Mouse (Mus musculus) adrenal gland, postnatal 10 days (tissue): ENCODE measurements around the gene Nav2. TPM values are rescaled to one million over a fixed set of nuclear protein-coding genes. Genes with fewer than 3 reads are reported as not detected.

Experiments used
- DNase-seq: peaks from one replicate; pipeline ENCODE4 v3.0.0; 2021; ENCODE audit warnings: mixed read lengths
- total RNA-seq, 2 experiments: library from RNA; stranded (reverse); gene quantifications; 2 replicates each; pipeline ENCODE4 v1.2.3; 2021

Gene Nav2
- total RNA-seq, 2 experiments from 2014 or later, result 12.2 to 25.6 TPM

- no peak for DNase-seq
Measured at GRCm38 (mm10) chr7:49565084-49565483, 656.6 kb downstream of the Nav2 start.

- no peak for DNase-seq
Measured at GRCm38 (mm10) chr7:49565798-49566197, 657.3 kb downstream of the Nav2 start.

- DNase-seq, result no peak
Measured at GRCm38 (mm10) chr7:49567346-49568034, 659.0 kb downstream of the Nav2 start.

- DNase-seq, result no peak
Measured at GRCm38 (mm10) chr7:49569646-49570045, 661.1 kb downstream of the Nav2 start.

GRCm38 (mm10) chr7:49571606-49572005, 663.1 kb downstream of the Nav2 start:
- DNase-seq, result no peak

GRCm38 (mm10) chr7:49575226-49575625, 666.7 kb downstream of the Nav2 start:
- DNase-seq, result no peak

- no peak for DNase-seq
Measured at GRCm38 (mm10) chr7:49577096-49577495, 668.6 kb downstream of the Nav2 start.

- no peak for DNase-seq
Measured at GRCm38 (mm10) chr7:49581951-49582350, 673.4 kb downstream of the Nav2 start.

- no peak for DNase-seq
Measured at GRCm38 (mm10) chr7:49582551-49582950, 674.0 kb downstream of the Nav2 start.

- DNase-seq, result no peak
Measured at GRCm38 (mm10) chr7:49583176-49583575, 674.7 kb downstream of the Nav2 start.

- no peak for DNase-seq
Measured at GRCm38 (mm10) chr7:49586530-49587120, 678.1 kb downstream of the Nav2 start.

- DNase-seq, result no peak
Measured at GRCm38 (mm10) chr7:49589635-49590034, 681.1 kb downstream of the Nav2 start.

GRCm38 (mm10) chr7:49597776-49598175, 689.3 kb downstream of the Nav2 start:
- DNase-seq, result no peak

- no peak for DNase-seq
Measured at GRCm38 (mm10) chr7:49598225-49598624, 689.7 kb downstream of the Nav2 start.

GRCm38 (mm10) chr7:49599950-49600349, 691.4 kb downstream of the Nav2 start:
- no peak for DNase-seq

GRCm38 (mm10) chr7:49601191-49601975, 692.9 kb downstream of the Nav2 start:
- peak; percentile 79 for DNase-seq

- DNase-seq, result no peak
Measured at GRCm38 (mm10) chr7:49604244-49604643, 695.7 kb downstream of the Nav2 start.

- peak; percentile 33 for DNase-seq
Measured at GRCm38 (mm10) chr7:49604965-49605795, 696.7 kb downstream of the Nav2 start.

- peak; percentile 73 for DNase-seq
Measured at GRCm38 (mm10) chr7:49616258-49616735, 707.8 kb downstream of the Nav2 start.

GRCm38 (mm10) chr7:49617087-49617486, 708.6 kb downstream of the Nav2 start:
- no peak for DNase-seq

GRCm38 (mm10) chr7:49620160-49620559, 711.6 kb downstream of the Nav2 start:
- DNase-seq, result no peak

- DNase-seq, result no peak
Measured at GRCm38 (mm10) chr7:49631885-49632284, 723.4 kb downstream of the Nav2 start.
